Mouse (Mus musculus) thymus, postnatal 4 days (tissue): ENCODE measurements at regions not wholly inside any gene's neighbourhood (a gene's known extent, or its start where the extent isn't known, plus 50 kb on each side); places are given as distances from the start of the nearest gene placed in this dataset.

Experiments
- DNase-seq: peaks from one replicate; pipeline ENCODE4 v3.0.0; 2021

DNA sequence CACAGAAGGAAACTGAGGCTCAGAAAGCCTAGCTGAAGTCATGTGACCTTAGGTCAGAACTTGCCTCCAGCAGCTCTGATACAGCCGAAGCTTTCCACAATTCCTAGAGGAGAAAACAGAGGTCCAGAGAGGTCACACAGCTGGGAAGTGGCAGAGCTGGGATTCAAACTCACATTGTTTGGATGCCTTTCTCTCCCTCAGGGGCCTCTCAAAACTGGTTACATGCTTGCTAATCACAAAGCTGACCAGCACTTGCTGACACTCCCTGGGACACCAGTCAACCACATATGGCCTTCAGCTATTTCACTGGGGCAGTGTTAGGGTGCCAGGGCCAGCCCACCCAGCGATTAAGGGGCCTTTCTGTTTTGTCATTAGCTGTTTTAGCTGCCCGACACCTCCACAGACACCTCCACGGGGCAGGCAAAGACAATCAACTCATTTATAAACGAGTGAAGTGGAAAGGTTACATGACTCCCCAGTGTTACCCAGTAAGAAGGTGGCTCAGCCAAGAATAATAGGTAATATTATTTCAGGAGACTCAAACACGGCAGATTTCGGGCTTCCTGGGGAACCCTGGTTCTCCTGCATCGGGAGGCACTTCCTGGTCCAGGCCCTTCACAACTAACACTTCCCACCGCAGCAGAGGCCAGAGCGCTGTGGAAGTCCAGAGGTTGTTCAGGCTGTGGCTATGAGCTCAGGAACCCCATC, 71.4 kb downstream of the 2410131K14Rik start:
- no peak for DNase-seq

DNA sequence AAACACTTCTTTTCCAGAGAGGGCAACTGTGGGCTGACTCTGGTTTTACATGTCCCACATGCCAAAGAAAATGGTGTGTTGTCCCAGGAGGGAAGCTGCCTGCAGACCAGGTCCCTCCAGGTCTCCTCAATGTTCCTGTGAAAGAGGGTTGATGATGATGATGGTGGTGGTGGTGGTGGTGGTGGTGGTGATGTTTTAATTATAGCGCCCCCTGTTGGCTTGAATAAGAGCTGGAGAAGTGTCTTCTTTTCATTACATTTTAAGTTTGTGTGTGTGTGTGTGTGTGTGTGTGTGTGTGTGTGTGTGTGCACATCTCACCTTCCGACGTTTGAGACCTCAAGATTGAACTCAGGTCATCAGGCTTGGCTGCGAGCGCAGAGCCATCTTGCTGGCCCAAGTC, 73.0 kb downstream of the 2410131K14Rik start:
- no peak for DNase-seq

DNA sequence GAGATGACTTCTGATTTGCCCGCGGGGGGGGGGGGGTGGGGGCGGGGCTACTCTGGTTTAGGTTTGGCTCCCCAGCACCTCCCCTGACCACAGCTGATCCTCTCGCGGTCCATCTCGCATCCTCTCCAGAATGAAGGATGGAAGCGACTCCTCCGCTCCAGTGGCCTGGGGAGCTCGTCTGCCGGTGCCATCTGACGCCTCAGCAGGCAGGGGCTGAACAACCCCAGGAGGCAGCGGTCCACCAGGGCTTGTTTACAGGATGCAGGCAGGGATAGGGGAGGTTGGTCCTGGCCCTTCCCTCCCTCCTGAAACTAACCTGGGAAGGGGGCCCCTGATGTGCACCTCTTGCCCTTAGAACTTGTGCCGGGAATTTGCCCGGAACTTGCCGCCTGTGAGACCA, 73.9 kb downstream of the 2410131K14Rik start:
- DNase-seq: no peak

DNA sequence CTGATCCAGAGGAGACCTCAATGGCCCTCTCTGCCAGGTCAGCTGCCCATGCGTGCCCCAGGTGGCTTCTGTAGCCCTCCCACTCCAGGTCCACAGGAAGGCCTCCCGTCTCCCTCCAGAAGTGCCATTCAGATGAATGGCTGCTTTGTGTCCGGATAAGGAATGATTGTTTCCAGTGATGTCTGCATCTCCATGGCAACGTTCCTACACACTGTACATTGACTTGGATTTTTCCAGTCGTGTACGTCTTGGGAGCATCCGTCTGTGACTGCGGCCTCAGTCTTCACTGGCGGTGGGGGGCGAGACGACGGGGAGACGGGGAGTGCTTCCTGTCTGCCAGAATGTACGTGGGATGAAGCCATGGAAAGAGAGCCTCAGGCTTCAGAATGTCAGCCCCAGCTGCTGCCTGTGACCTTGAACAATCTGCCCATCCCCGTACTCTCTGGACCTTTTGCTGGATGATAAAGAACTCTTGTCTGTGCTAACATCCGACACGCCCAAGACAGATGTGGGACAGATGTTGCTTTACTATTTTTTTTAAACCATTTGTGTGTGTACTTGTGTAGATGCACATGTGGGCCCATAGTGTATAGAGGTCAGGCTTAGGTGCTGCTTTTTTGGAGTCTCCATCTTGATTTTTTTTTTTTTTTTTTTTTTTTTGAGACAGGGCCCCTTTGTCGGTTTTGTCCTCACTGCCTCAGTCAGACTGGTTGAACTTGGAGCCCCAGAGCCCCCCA, 76.9 kb downstream of the 2410131K14Rik start:
- DNase-seq: no peak

DNA sequence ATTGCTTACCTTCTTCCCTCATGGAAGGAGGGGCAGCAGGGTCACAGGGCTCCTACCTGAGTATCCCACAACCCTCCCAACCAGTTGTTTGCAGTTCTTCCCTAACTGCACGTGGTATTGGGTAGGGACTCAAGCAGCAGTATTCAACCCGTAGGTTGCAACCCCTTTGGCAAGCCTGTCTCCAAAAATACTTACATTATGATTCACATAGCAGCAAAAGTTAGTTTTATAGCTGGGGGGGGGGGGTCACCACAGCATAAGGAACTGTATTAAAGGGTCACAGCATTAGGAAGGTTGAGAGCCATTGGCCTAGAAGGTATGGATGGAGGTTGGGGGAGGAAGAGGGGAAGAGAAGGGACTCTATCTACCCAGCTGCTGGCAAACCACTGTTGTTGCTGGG, 78.1 kb downstream of the 2410131K14Rik start:
- no peak for DNase-seq

DNA sequence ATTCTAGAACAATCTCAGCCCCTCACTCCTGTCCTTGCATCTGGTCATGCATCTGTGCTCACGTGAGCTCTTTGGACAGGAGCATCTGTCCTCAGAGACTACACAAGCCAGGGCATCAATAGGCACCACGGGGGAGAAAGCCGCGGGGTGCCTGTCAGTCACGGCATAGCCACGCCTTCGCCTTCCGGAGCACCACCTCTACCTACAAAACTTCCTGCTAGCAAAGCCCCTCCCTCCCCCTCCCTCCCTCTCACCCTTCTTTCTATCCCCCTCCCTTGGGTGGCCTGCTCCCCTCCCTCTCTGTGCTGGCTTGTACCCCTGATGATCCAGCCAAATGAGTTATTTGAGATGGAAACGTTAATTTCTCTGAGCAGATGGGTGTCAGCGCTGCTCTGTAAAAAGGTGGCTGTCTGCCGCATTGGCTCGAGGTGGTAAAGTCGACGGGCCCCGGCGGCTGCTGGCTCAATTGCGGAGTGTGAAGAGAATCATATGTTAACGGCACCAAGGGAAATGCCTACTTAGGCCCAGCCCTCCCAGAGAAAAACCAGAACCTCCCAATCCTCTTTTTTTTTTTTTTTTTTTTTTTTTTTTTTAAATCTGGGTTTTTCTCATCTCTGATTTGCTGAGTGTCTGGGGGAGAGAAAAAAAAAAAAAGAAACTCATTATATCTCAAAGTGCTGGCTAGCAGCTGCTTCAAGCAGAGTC, 82.0 kb downstream of the 2410131K14Rik start:
- DNase-seq: peak; percentile 76

DNA sequence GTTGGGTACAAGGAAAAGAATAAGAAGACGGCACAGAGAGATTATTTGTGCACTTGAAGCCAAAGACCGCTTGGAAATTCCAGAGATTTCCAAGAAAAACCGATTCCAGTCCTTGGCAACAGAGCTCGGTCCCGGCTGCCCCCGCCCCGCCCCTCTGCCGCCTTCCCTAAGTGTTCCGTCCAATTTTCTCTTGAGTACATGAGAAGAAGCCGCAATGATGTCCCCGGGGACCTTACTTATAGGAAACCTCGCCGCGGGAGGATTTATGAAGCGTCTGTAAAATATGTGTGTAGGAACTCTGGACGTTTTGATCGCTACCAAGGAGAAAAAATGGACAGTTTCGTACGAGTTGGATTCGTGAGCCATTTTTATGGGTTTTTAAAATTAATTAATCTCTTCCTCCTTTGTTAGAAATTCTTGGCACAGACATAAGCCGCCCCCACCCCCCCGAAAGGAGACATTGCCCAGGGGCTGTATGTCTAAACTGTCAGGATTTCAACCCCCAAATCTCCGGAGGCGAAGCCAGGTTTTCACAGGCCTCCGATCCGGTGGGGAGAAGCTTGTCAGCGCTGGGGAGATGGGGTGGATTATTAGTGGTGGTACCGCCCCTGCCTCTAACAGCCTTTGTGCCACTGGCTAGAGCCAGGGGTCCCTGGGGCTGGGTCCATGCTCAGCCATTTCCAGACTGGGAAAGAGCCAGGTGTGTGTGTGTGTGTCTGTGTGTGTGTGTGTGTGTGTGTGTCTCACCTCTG, 83.1 kb downstream of the 2410131K14Rik start:
- no peak for DNase-seq

DNA sequence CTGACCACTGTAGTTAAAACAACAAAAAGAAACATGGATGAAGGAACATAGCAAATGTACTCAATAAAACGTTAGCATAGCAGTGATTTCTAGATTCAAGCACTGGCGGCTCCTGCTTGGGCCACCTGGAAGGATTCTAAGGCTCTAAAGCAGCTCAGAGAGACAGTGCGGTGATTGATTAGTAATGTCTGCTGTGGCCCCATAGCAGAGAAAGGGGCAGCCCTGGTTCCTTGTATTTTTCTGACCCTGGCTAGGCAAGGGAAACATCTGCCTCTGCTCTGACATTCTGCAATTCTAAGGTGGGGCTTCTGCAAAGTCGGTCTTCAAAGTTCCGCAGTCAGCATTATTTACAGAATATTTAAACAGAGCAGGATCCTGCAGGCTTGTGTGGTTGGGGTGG, 84.1 kb downstream of the 2410131K14Rik start:
- no peak for DNase-seq

DNA sequence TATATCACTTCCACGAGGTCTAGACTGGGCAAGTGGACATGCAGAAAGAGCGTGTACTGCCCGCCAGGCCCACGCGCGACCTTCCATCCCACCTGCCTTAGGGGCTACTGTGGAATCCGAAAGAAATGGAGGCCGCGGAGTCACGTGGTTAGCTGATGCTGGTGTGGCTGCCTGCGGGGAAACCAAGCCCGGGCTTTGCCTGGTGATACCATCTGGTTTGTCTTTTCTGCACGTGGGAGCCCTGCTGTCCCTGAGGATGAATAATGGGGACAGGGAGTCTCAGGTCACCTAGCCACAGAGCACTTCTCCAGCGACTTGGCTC, 86.2 kb downstream of the 2410131K14Rik start:
- DNase-seq: no peak

DNA sequence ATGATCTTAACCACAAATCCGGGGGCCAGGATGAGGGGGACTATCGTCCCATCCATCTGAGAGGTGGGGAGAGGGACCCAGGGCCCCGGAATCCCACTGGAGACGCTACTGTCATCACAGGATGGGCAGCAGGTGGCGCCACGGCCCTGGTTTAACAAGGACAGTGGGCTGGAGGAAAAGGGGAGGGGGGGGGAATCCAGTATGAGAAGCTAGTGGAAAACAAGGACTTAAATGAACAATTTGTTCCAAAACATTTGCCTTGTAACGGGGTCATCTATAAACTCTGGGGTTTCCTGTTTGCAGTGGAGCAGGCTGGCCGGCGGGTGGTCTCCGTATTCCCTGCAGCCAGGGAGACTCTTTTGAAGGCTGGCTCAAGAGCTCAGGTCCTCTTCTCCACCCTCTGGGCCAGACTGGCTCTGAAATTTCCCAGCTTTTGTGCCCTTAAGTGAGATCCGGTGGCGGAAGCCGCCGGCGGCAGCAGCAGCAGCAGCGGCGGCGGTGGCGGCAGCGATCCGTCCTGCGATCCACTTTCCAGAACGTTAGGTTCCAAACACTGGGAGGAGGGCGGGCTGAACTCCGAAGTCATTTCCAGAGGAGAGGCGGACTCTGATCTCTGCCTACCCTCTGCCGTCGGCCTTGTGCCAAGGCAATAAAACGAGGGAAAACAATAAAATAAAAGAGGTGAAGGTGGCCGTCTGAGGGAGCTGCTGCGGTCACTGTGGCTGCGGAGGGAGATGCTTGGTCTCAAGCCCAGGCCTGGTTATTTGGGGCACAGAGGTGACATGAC, 86.8 kb downstream of the 2410131K14Rik start:
- DNase-seq: peak; percentile 91

DNA sequence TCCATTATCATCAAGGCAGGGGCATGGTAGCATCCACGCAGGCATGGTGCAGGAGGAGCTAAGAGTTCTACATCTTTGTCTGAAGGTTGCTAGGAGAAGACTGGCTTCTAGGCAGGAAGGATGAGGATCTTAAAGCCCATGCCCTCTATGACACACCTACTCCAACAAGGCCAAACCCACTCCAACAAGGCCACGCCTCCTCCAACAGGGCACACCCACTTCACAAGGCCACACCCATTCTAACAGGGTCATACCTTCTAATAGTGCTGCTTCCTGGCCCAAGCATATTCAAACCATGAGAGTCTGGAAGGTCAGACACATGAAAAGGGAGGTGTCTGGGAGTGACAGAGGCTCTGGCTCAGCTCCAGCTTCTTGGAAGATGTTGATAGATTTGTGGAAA, 89.0 kb downstream of the 2410131K14Rik start:
- no peak for DNase-seq

DNA sequence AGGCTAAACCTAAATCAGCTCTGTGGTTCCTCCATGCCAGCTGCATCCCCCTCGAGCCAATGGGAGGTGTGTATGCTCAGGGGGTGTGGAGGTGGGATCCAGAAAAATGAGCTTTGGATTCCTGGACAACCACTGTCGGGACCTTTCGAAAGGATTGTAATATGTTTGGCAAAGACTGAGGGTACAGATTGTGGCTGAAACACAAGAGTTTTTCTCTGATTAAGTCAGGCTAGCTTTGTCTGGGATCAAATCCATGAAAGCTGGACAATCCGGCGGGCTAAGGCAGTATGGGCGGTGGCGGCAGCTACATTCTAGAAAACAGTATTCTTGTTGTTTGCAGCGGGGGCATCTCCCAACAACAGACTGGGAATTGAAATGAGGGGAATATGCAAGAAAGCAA, 93.2 kb downstream of the 2410131K14Rik start:
- no peak for DNase-seq

DNA sequence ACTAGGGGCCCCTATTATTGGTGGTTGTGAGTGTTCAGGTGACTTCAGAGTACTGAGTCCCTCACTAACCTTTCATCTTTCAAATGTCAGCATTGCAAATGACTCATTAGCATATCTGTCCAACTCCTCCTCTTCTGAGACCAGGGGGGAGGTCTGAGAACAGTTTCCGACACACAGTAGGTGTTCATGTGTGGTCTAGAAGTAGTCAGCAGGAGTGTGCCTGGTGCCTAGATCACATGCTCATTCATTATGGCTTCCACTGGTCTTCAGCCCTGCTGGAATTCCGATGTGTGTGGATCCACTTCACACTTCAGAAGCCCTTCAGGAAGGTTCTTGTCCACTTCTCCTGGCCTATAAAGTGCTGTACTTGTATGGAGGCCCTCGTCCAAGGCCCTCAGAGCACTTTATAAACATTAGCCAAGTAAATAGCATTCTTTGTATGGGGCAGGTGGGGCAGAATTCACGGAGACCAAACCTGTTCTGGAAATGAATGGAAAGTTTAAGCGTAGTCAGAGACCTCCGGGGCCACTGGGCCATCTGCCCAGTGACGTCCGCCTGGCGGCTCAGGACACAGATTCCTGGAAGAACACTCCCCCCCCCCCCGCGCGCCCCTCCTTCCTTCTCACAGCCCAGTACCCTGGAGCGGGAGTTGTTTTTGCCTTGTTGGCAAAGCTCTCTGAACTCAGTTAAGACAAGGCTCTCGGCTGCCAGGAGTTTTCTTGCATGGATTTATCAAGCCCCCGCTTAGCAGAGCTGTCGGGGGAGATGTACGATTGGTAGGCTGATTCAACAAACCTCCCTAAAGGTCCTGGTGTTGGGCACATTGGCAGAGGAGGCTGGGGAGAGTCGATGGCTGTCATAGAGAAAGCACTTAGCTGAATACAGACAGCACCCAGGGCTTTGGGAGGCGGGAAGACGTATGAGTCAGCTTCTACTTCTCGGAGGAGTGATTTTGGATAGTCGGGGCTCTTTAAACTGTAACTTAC, 94.9 kb downstream of the 2410131K14Rik start:
- DNase-seq: no peak

DNA sequence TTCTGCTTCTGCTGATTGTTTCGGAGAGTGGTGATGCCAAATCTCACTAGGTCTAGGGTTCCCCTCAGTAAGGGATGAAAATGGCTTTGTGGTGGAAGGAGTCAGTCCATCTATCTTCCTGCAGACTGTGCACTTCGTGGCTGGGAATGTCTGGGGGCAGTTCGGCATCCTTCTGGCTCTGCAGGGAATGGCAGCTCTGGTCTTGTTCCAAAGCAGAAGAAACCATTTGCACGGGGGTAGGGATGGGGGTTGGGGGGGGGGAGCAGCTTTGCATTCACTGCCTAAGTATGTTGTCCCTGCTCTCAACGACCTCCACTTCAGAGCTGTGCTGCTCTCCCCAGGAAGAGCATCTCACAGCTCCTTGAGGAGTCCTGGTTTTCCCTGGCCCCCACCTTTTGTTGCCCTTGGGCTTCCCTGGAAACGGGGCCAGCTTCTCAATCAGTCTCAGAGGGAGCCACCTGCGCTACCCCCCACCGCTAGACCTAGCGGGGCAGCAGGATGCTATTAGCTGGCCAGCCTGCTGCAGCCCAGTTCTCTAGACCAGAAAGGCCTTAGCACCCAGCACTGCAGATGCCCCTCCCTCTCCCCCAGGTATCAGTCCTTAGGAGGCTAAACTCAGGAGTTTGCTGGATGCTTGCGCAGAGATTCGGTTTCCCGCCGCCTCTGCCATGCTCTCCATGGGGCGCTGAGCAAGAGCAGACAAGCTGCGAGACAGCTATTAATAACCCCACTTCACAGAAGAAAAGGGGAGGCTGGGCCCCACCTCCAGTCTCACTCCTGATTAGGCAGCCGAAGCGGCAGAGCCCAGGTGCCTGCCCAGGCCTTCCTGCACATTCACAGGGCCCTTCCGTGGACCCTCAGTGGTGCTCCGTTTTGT, 98.7 kb downstream of the 2410131K14Rik start:
- DNase-seq: no peak

DNA sequence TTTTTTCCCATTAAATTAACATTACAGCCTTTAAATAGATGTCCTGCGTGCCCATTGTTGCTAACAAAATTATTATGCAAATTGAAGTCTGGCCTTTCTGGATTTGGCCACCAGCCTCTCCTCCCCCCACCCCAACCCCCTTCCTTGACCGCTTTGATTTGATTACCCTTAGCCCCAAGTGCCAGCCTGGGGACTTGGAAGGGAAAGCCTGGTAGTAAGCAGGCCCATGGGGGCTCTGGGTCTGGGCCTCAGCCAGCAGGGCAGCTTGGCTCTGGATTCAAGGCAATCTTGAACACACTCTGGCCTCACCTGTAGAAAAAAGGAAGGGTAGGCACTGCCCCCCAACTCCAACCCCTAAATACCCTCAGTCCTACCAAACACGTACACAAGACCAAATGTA, 100.2 kb downstream of the 2410131K14Rik start:
- DNase-seq: no peak

DNA sequence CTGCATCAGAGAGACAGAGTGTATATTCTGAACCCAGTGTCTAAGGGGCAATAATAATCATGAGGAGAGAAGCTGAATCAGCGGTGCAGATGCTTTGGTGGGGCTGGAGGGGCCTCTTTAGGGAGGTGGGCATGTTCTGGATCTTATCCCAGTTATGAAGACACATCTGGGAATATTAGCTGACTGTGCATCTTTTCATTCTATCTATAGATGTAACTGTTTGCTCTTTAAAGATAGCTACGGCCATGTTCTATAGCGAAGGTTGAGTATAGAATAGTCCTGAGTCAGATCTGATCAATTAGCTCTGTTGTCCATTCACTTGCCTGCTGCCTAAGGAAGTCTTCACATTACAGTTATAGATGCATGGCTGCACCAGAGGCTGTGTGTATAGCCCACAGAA, 104.0 kb downstream of the 2410131K14Rik start:
- DNase-seq: no peak

DNA sequence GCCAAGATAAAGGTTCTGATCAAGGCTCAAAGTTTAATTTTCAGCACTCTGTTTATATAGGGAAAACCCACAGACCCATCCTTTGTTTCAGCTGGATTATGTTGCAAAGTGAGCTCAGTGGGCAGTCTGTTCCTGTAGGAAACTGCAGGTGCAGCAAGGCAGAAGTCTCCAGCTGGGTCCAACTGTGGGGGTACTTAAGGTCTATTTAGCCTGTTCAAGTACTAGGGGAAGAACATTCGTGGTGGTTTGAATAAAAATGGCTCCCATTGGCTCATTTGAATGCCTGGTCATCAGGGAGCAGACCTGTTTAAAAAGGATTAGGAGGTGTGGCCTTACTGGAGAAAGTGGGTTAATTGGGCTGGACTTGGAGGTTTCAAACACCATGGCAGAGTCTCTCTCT, 106.3 kb downstream of the 2410131K14Rik start:
- DNase-seq: no peak

DNA sequence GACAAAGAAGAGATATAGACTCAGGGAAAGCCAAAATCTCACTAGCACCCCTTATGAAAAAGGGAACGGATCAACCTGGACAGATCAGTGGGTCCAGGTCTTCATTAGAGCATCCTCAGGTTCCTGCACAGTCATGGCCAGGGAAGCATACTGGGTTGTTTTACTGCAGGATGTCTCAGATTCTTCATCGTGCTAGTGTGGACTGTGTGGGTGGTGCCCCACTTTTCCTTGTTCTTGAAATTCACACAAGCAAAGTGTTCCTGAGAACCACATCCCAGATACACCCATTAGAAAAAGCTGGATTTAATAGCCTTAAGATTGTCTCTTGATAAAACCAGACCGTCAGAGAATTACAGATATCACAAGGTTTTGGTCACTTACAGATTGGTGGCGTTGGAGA, 107.1 kb downstream of the 2410131K14Rik start:
- no peak for DNase-seq

DNA sequence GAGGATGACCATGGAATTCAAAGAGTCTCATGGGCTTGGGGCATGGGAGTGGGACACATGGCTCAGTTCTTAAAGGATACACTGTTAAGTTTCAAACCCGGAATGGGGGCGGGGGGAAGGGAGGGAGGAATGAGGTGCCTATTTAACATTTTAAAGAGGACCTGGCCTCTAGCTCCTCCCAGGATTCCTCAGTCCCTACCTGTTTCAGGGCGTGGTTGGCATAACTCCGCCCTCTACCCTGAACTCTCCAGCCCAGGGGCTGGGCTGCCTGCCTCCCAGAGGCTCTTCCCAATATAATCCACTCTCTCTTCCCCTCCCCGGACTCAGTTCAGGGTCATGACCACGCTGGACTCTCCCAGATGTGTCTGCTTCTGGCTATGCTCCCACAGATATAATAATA, 108.0 kb downstream of the 2410131K14Rik start:
- no peak for DNase-seq

DNA sequence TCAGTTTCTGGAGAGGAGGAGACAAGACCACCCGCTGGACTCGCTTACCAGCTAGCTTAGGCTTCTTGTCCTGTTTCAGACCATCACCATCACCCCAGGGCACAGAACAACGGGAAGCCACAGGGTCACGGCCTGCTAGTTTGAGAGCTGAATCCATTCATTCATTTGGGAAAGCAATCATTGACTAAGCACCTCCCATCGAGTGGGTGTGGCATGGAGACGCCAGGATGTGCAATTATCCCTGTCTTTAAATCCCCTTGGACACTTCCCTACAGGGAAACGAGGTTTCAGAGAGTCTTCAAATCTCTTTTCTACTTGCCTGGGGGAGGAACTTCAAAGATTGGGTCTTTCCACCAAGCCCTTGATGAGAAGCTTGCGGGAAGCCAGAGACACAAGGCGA, 108.7 kb downstream of the 2410131K14Rik start:
- DNase-seq: no peak
